Mouse (Mus musculus) stomach, postnatal 0 days (tissue): ENCODE data around the gene Spata16.

Source experiments
- CTCF ChIP-seq: IDR thresholded peaks from 2 replicates; pipeline ENCODE4 v1.5.1; 2016; ENCODE audit warnings: antibody characterized with exemption, low read depth, mild to moderate bottlenecking, moderate library complexity
- EP300 ChIP-seq: optimal IDR thresholded peaks from 2 replicates; pipeline ENCODE3; 2016; ENCODE audit warnings: antibody characterized with exemption

GRCm38 (mm10) chr3:26835051-26835755, 197.8 kb downstream of the Spata16 start:
- TF ChIP-seq CTCF (no peak), EP300 (no peak)
